Mouse (Mus musculus) liver, embryonic 14.5 days (tissue): ENCODE data around the gene Ddx18. TPM values are rescaled to one million over a fixed set of nuclear protein-coding genes. Genes with fewer than 3 reads are reported as not detected.
A peak's percentile ranks its signal among the peaks of the same experiment; 100 is the strongest.

Source experiments
- ATAC-seq: fragments of 200-750 bp; cut with Nextera tagmentation; 2 replicates; pipeline ENCODE4 v1.8.0; 2017; ENCODE audit warnings: moderate number of reproducible peaks, mild to moderate bottlenecking, moderate library complexity; ENCODE audit not compliant: insufficient read depth
- DNase-seq, 3 experiments: peaks; one replicate each; pipeline ENCODE4 v3.0.0-alpha.2; 2012 to 2013; ENCODE audit warnings: low read depth in 3 of 3, low spot score in 3 of 3
- H3K27ac ChIP-seq: fragments of 300-500 bp; sonication (generic); 2 replicates; pipeline ENCODE4 v1.5.1; 2014; ENCODE audit warnings: moderate library complexity, mild to moderate bottlenecking, control low read depth, inconsistent platforms
- H3K27me3 ChIP-seq: fragments of 300-500 bp; sonication (generic); 2 replicates; pipeline ENCODE4 v1.6.1; 2014; ENCODE audit warnings: mild to moderate bottlenecking, low read length, moderate library complexity; ENCODE audit not compliant: control insufficient read depth, insufficient read depth
- H3K36me3 ChIP-seq: fragments of 300-500 bp; sonication (generic); replicated peaks from 2 replicates; pipeline ENCODE4 v1.6.1; 2014; ENCODE audit warnings: low read depth; ENCODE audit not compliant: control insufficient read depth, insufficient read depth
- H3K4me1 ChIP-seq, 2 experiments: fragments of 200-500 bp in 1 of 2; fragments of 300-500 bp in 1 of 2; sonication (generic) in 1 of 2; replicated peaks; 2 replicates each; pipeline ENCODE4 v1.6.1; 2012 to 2014; ENCODE audit warnings: antibody characterized with exemption in 1 of 2, inconsistent platforms in 1 of 2, low read length in 1 of 2; ENCODE audit not compliant: control insufficient read depth in 2 of 2, insufficient read depth in 2 of 2
- H3K4me2 ChIP-seq: fragments of 300-500 bp; sonication (generic); 2 replicates; pipeline ENCODE4 v1.6.1; 2014; ENCODE audit warnings: low read depth, mild to moderate bottlenecking, control low read depth, moderate library complexity
- H3K4me3 ChIP-seq, 2 experiments: fragments of 200-500 bp in 1 of 2; fragments of 300-500 bp in 1 of 2; sonication (generic) in 1 of 2; 2 replicates each; pipeline ENCODE4 v1.5.1; 2012 to 2014; ENCODE audit warnings: low read depth in 2 of 2, low read length in 2 of 2, mild to moderate bottlenecking in 2 of 2, control low read depth in 1 of 2, inconsistent platforms in 1 of 2, moderate library complexity in 1 of 2; ENCODE audit not compliant: insufficient read depth in 1 of 2
- H3K9ac ChIP-seq: fragments of 300-500 bp; sonication (generic); replicated peaks from 2 replicates; pipeline ENCODE4 v1.6.1; 2014; ENCODE audit warnings: mild to moderate bottlenecking, control low read depth, moderate library complexity
- H3K9me3 ChIP-seq: fragments of 300-500 bp; sonication (generic); 2 replicates; pipeline ENCODE4 v1.6.1; 2016; ENCODE audit warnings: low read length, mixed read lengths; ENCODE audit not compliant: control insufficient read depth
- CTCF ChIP-seq: IDR thresholded peaks from 2 replicates; pipeline ENCODE4 v1.5.1; 2016; ENCODE audit warnings: antibody characterized with exemption, low read depth, control low read depth
- EP300 ChIP-seq: IDR thresholded peaks from 2 replicates; pipeline ENCODE4 v1.6.1; 2016; ENCODE audit warnings: antibody characterized with exemption, low read depth
- WGBS: fragments of 180-500 bp; shearing (Covaris S2); extraction: QIAGEN DNeasy Blood & Tissue Kit; methylation state at CpG from one replicate; pipeline ENCODE4 v1.1.7; 2014; ENCODE audit not compliant: insufficient replicate concordance; 5-methylcytosine and 5-hydroxymethylcytosine counted together
- polyA plus RNA-seq, 2 experiments: library from polyadenylated mRNA; depleted of rRNA in 1 of 2; stranded (reverse) in 1 of 2; unstranded in 1 of 2; fragments of >200 nt; fragmentation: Nextera tagmentation in 1 of 2; extraction: Ambion mirVana in 1 of 2; gene quantifications; 2 replicates each; pipeline versions ENCODE4 v1.2.1 to v1.2.3; 2012 to 2014

Ddx18 gene
- polyA plus RNA-seq, 2 experiments = 38.8 to 51.1 TPM

GRCm38 (mm10) chr1:121570522-121570921, 2.7 kb upstream of the Ddx18 start:
- Histone ChIP-seq H3K27me3 (no peaks in the 10 kb centered on the region), H3K36me3 (peaks cover under 1% of the 10 kb centered on the region; the same call in 1 of the 2 replicates), H3K9me3 (no peaks in the 10 kb centered on the region), H3K4me3 (no peak overlapping the region), H3K27ac (no peak overlapping the region), H3K4me1 (peaks cover 0 to 6% of the 10 kb centered on the region in 2 experiments; a peak in 1 of 4 replicates), H3K9ac (no peak overlapping the region), H3K4me2 (no peak overlapping the region)
- DNase-seq (no peak), ATAC-seq (no peak)
- TF ChIP-seq CTCF = no peak
- TF ChIP-seq EP300 = no peak
- 65% methylated on average over 7 of the region's 7 CpGs for WGBS

DNA sequence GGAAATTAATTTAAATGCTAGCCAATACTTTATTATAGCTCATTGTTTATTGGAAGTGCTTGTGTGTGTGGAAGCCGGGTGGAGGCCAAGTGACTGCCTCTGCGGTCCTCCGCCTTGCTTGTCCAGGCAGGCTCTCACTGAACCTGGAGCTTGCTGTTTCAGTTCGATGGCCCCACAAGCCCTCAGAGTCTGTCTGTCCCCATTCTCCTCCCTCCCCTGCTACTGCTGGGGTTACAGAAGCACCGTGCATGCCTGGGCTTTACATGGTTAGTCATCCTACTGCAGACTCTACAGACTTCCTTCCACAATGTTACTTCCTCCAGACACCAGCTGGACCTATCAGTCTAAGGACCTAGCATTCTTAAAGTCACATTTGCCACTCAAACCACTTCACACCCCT, 9.9 kb downstream of the Ddx18 start:
- H3K4me1 ChIP-seq = no peaks in the 10 kb centered on the region
- H3K9ac ChIP-seq = no peak overlapping the region
- no peak overlapping the region for H3K4me3 ChIP-seq
- H3K9me3 ChIP-seq = no peaks in the 10 kb centered on the region
- H3K36me3 ChIP-seq = peaks cover 51% of the 10 kb centered on the region
- H3K27ac ChIP-seq = no peak overlapping the region
- no peaks in the 10 kb centered on the region for H3K27me3 ChIP-seq
- WGBS = 68% methylated on average over 5 of the region's 5 CpGs
- H3K4me2 ChIP-seq = no peak overlapping the region
- no peak for ATAC-seq
- no peak for DNase-seq
- no peak for TF ChIP-seq EP300
- TF ChIP-seq CTCF = no peak

DNA sequence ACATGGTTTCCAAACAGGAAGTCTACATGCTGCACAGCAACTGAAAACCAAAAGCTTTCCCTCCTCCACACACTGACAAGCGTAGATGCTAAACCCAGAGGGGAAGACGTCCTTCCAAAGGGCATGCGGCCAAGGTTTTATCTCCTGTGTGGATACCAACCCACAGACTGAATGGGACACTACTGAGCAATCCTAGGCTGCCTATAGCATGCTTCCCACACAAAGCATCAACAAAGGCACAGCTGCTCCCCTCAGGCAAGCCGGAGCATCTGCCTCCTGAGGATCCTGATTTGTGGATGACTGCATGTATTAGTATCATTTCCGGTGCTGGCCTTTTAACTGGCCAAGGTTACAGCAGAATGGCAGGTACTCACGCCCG, 16.3 kb downstream of the Ddx18 start:
- DNase-seq (no peak), ATAC-seq (no peak)
- WGBS = 79% methylated on average over 7 of the region's 7 CpGs
- Histone ChIP-seq H3K4me3 (no peak overlapping the region), H3K27ac (no peak overlapping the region), H3K27me3 (no peaks in the 10 kb centered on the region), H3K4me2 (no peak overlapping the region), H3K9me3 (no peaks in the 10 kb centered on the region), H3K4me1 (peaks cover 0 to 9% of the 10 kb centered on the region in 2 experiments; a peak in 2 of 4 replicates), H3K36me3 (peaks cover 9% of the 10 kb centered on the region), H3K9ac (no peak overlapping the region)
- no peak for TF ChIP-seq EP300
- no peak for TF ChIP-seq CTCF

- no peak for TF ChIP-seq EP300
- TF ChIP-seq CTCF = no peak
- 74% methylated on average over 16 of the region's 16 CpGs for WGBS
Observed at GRCm38 (mm10) chr1:121550801-121551456, 16.9 kb downstream of the Ddx18 start.

DNA sequence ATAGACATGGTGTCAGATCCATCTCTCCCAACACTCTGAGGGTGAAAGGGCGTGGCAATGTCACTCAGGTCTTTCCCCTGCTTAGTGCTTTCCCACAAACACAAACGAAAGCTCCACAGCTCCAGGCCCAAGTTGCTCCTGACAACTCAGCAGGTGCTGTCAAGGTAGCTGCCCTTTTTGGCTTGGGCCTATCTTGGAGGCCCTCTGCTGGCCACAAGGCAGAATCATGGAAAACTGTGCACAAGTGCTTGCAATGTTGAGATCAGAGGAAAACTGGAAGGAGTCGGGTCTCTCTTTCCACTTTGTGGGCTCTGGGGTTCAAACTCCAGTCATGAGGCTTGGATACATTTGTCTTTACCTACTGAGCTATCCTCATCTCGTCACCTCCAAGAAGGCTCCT, 18.3 kb downstream of the Ddx18 start:
- no peaks in the 10 kb centered on the region for H3K27me3 ChIP-seq
- peaks cover 0 to 9% of the 10 kb centered on the region in 2 experiments; a peak in 2 of 4 replicates for H3K4me1 ChIP-seq
- no peak for TF ChIP-seq EP300
- peak; percentile 50 for TF ChIP-seq CTCF
- H3K9ac ChIP-seq = no peak overlapping the region
- WGBS = 62% methylated on average over 4 of the region's 4 CpGs
- H3K36me3 ChIP-seq = peaks cover 4% of the 10 kb centered on the region; the same call in 1 of the 2 replicates
- ATAC-seq (no peak), DNase-seq (no peak)
- no peaks in the 10 kb centered on the region for H3K9me3 ChIP-seq
- no peak overlapping the region for H3K4me2 ChIP-seq
- H3K27ac ChIP-seq = no peak overlapping the region
- H3K4me3 ChIP-seq = no peak overlapping the region

More at GRCm38 (mm10) chr1:121550801-121551456, 16.9 kb downstream of the Ddx18 start:
- H3K4me2 ChIP-seq = no peak overlapping the region
- no peak overlapping the region for H3K9ac ChIP-seq
- H3K4me1 ChIP-seq = peaks cover 0 to 9% of the 10 kb centered on the region in 2 experiments; a peak in 2 of 4 replicates
- H3K9me3 ChIP-seq = no peaks in the 10 kb centered on the region
- no peak overlapping the region for H3K27ac ChIP-seq
- H3K4me3 ChIP-seq = no peak overlapping the region
- ATAC-seq (no peak), DNase-seq (no peak)
- no peaks in the 10 kb centered on the region for H3K27me3 ChIP-seq
- peaks cover 6% of the 10 kb centered on the region; the same call in 1 of the 2 replicates for H3K36me3 ChIP-seq
